Mouse (Mus musculus): ENCODE measurements around the gene Mesd. TPM values are rescaled to one million over a fixed set of nuclear protein-coding genes. Genes with fewer than 3 reads are reported as not detected.
A peak's percentile ranks its signal among the peaks of the same experiment; 100 is the strongest.

The Mesd gene
- polyA plus RNA-seq (2015; fragmentation: Nextera tagmentation; extraction: Ambion mirVana) = 113 and 122 TPM in 2 replicates

DNA sequence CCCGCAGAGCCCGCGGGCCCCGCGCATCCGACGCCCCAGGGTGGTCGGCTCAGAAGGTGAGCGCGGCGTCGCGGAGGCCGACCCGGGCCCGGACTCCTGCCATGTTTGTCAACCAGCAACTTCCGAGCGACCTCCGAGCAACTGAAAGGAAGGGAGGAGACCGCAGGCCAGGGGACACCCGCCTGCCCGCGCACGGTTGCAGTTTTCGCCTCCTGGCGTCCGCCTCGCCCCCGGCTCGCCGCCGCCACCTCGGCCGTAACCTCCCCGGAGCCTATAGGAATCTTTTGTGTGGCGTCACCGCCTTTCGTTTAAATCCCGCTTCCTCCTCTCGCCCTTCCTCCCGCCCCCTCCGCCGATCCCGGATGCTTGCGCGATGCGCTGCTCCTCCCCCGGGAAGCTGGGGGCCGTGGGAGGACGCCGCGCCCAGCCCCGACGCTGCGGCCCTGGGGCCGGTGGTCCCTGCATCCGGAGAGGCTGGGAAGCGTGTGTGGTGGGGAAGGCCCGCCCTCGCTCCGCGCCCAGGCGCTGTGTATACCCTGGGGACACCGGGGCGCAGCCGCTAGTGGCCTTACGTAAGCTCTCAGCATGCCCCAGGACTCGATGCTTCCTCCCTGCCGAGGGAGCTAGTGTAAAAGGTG, at the start of gene Mesd, which contains the start of gene Tlnrd1:
Gene Mesd, plus strand, starts transcription at position 446 of the 638 bp plus-strand sequence.
Gene Tlnrd1, minus strand, starts transcription at position 285 of the 638 bp plus-strand sequence.
- no peaks in the 10 kb centered on the region for H3K27me3 ChIP-seq
- H3K9me3 ChIP-seq = no peaks in the 10 kb centered on the region
- WGBS = under 1% methylated on average over 67 of the region's 69 CpGs
- peaks cover 7% of the 10 kb centered on the region for H3K36me3 ChIP-seq
- peak; percentile 87 for ATAC-seq (ENCODE audit: insufficient number of reproducible peaks, insufficient read depth, low FRiP score, low TSS enrichment, low read depth)
- H3K4me3 ChIP-seq = peak within 1 kb of the TSS; percentile 91
- H3K4me2 ChIP-seq = peak within 1 kb of the TSS; percentile 93
- H3K9ac ChIP-seq = peak within 1 kb of the TSS; percentile 92
- peak within 1 kb of the TSS; percentile 95 for H3K27ac ChIP-seq
- peaks cover 46% of the 10 kb centered on the region for H3K4me1 ChIP-seq

DNA sequence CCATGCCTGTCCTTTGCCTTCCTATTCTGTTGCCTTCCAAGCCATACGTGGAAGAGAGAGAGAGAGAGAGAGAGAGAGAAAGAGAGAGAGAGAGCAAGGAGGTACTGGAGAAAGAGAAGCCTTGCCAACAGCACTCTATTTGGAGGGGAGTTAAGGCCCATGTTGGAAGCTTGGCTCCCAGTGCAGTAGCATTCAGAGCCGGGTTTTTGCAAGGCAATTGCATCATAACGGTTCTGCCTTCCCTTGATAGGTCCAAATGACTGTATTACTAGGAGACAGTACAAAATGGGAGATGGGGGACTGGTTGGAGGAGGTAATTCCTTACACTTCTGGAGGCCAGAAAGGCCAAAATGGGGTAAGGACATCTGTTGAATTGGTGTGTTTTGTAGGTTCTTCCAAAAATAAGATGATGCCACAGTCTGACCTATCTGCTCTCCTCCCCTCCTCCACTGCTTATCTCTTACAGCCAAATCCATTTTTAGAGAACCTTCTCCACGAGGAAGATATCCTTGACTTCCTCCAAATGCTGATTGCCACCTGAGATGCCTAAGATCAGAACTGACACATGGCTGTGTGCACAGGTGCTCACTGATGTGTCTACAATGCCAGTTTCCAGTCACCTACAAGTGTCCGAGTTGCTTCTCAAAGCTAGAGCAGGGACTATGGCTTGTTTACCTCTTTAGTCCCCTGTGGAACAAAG, 45.6 kb upstream of the Mesd start:
- H3K4me2 ChIP-seq = no peak overlapping the region
- no peak overlapping the region for H3K9ac ChIP-seq
- no peak for ATAC-seq (ENCODE audit: insufficient number of reproducible peaks, insufficient read depth, low FRiP score, low TSS enrichment, low read depth)
- H3K27ac ChIP-seq = no peak overlapping the region
- H3K4me1 ChIP-seq = peaks cover 3% of the 10 kb centered on the region; the same call in 1 of the 2 replicates
- 77% methylated on average over 5 of the region's 5 CpGs for WGBS
- H3K36me3 ChIP-seq = no peaks in the 10 kb centered on the region
- no peaks in the 10 kb centered on the region for H3K9me3 ChIP-seq
- H3K4me3 ChIP-seq = no peak overlapping the region
- no peaks in the 10 kb centered on the region for H3K27me3 ChIP-seq

DNA sequence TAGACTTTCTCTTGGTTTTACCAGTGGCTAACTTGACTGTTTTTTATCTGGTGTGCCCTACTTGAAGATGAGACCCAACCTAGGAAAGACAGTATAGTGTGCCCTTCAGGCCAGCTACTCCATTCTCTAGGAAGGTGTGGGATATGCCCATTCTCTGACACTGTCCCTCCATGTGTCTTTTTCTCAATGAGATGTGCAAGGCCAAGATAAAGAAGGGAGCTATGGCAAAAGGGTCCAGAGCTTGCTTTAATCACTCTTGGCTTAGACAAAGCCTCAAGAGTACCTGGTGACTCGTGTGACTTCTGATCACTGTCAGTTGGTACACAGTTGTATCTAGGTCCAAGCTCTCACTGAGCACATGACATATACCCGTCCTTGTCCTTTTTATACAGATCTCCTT, 44.2 kb upstream of the Mesd start:
- 82% methylated on average over 2 of the region's 2 CpGs for WGBS

DNA sequence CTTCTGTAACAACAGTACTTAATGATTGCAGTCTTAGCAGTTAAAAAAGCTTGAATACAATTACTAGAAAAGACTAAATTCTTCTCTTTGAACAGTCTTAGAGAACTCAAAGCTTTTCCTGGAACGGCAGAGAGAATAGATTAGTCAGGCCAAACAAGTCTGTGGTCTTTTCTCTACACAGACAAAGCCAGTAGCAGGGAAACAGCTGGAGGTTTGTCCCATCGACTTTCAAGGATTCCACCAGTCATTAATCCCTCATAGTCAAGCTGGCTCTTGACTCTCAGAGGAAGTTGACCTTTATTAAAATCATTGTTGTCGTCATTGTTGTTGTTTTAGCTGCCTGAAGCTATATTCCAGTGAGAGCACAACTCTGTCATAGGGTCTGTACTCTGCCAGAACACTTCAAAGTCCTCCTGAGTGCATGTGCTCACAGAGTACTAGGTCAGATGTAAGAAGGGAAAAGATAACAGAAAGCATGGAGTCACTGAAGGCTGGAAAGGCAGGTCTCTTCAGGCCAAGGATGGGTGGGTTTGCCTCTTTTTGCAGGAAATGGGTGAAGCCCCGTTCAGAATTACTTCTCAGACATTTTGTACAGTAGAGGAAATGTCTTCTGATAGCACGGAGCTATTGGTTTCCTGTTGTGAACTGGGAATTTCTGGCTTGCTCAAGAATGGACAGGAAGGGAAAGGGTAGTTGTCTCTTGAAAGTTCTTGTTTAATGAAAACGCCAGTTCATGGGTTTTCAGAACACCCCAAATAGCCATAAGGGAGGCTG, 41.6 kb upstream of the Mesd start:
- Histone ChIP-seq H3K4me3 (no peak overlapping the region), H3K4me1 (peaks cover 20% of the 10 kb centered on the region), H3K9me3 (no peaks in the 10 kb centered on the region), H3K9ac (no peak overlapping the region), H3K27me3 (no peaks in the 10 kb centered on the region), H3K27ac (no peak overlapping the region), H3K4me2 (no peak overlapping the region), H3K36me3 (no peaks in the 10 kb centered on the region)
- 57% methylated on average over 6 of the region's 6 CpGs for WGBS
- no peak for ATAC-seq (ENCODE audit: insufficient number of reproducible peaks, insufficient read depth, low FRiP score, low TSS enrichment, low read depth)

More for the DNA sequence above, 44.2 kb upstream of the Mesd start:
- Histone ChIP-seq H3K9me3 (no peaks in the 10 kb centered on the region), H3K4me2 (no peak overlapping the region), H3K9ac (no peak overlapping the region), H3K27me3 (no peaks in the 10 kb centered on the region), H3K27ac (no peak overlapping the region), H3K36me3 (no peaks in the 10 kb centered on the region), H3K4me3 (no peak overlapping the region), H3K4me1 (peaks cover 8% of the 10 kb centered on the region)
- ATAC-seq (ENCODE audit: insufficient number of reproducible peaks, insufficient read depth, low FRiP score, low TSS enrichment, low read depth) = no peak

DNA sequence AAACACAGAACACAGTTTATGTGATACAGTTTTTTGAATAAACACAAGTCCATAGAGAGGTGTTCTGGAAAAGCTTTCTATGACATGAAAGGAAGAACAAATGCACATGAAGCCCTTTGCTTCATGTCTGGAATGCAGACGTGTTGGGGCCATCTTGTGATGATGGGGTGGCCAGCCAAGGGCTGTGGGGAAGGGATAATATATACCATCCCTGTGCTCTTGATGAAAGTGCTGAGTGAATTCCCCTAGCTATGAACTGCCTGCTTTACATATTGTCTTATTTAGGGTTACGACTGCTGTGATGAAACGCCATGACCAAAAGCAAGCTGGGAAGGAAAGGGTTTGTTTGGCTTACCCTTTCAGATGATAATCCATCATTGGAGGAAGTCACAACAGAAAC, 39.5 kb upstream of the Mesd start:
- Histone ChIP-seq H3K27ac (no peak overlapping the region), H3K4me2 (no peak overlapping the region), H3K27me3 (no peaks in the 10 kb centered on the region), H3K4me1 (peaks cover 20% of the 10 kb centered on the region), H3K36me3 (no peaks in the 10 kb centered on the region), H3K4me3 (no peak overlapping the region), H3K9me3 (no peaks in the 10 kb centered on the region), H3K9ac (no peak overlapping the region)
- WGBS = 48% methylated on average over 3 of the region's 3 CpGs
- ATAC-seq (ENCODE audit: insufficient number of reproducible peaks, insufficient read depth, low FRiP score, low TSS enrichment, low read depth) = no peak

DNA sequence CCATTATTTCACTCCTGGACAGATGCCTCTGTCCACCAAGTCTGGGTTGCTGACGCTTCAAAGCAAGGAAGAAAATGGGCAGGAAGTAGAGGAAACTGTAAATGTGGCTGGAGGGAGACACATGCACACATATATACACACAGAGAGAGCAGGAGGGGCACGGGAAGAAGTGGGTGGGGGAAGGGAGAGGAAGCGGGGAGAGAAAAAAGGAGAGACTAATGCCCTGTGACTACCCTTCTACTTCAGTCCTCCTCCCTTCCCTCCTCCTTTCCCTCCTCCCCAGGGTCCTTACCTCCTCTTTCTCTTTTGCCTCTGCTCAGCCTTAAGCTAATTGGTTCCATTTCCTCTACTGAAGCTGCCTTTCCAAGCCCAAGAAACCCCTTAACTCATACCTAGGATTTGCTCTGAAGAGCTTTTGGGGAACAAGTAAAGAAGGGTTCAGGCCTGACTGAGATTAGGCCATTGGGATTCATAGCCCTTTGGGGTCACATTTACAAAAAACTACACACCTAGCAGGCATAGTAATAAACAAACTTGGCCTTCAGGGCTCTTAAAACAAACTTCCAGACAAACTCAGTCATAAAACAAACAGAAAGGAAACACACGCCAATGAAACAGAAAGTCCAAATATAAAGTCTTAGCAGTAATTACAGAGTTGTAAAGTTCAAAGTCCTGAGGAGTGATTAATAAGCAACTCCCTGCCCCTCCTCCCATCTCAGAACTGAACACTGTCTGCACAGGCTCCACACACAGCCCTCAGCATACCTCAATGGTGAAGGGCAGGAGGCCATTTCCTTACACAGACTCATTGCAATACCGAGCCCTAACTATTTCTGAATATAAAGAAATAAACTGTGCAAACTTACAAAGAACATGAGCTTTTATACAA, 36.8 kb upstream of the Mesd start:
- WGBS = 43% methylated on average over 5 of the region's 5 CpGs
- Histone ChIP-seq H3K9ac (no peak overlapping the region), H3K27me3 (no peaks in the 10 kb centered on the region), H3K4me2 (no peak overlapping the region), H3K4me1 (peaks cover 26% of the 10 kb centered on the region), H3K36me3 (no peaks in the 10 kb centered on the region), H3K4me3 (no peak overlapping the region), H3K27ac (peak overlapping the region; percentile 49), H3K9me3 (no peaks in the 10 kb centered on the region)
- ATAC-seq (ENCODE audit: insufficient number of reproducible peaks, insufficient read depth, low FRiP score, low TSS enrichment, low read depth) = no peak

DNA sequence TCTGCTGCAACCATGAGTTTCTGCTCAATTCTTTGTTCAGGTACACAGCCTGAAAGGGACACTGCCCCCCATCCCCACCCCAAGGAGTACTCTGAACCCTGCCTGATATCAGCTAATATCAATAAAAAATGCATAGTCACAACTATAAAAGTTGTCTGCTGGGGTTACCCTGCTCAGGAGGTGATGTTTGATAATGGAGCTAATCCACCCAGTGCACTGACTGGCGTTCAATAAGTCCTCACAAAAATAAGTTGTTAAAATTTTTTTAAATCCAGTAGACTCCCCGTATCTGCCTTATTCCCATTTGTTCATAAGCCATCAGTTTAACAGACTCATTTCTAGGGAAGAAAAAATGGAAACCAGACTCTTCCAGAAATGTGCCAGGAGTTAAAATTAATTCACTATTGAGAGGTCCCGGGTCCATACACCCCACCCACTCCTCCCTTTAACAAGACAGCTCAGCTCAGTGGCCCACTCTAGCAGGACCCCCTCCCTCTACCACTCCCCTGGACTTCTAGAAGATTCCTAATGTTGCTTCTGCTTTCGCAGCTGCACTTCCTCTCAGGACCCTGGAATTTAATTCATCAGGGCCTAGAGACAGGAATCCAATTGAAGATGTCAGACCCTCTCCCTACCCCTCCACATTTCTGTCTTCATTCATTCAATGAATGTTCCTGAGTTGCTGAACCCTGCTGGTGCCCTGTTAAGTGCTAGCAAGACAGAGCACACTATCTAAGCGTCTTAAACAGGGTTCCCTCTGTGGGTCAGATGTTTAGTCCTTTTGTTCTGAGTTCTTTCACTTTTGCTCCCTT, 32.5 kb upstream of the Mesd start:
- WGBS = 44% methylated on average over 5 of the region's 5 CpGs
- Histone ChIP-seq H3K4me1 (peaks cover 22% of the 10 kb centered on the region), H3K27me3 (no peaks in the 10 kb centered on the region), H3K9me3 (no peaks in the 10 kb centered on the region), H3K27ac (no peak overlapping the region), H3K9ac (no peak overlapping the region), H3K36me3 (no peaks in the 10 kb centered on the region), H3K4me3 (no peak overlapping the region), H3K4me2 (no peak overlapping the region)
- ATAC-seq (ENCODE audit: insufficient number of reproducible peaks, insufficient read depth, low FRiP score, low TSS enrichment, low read depth) = no peak

DNA sequence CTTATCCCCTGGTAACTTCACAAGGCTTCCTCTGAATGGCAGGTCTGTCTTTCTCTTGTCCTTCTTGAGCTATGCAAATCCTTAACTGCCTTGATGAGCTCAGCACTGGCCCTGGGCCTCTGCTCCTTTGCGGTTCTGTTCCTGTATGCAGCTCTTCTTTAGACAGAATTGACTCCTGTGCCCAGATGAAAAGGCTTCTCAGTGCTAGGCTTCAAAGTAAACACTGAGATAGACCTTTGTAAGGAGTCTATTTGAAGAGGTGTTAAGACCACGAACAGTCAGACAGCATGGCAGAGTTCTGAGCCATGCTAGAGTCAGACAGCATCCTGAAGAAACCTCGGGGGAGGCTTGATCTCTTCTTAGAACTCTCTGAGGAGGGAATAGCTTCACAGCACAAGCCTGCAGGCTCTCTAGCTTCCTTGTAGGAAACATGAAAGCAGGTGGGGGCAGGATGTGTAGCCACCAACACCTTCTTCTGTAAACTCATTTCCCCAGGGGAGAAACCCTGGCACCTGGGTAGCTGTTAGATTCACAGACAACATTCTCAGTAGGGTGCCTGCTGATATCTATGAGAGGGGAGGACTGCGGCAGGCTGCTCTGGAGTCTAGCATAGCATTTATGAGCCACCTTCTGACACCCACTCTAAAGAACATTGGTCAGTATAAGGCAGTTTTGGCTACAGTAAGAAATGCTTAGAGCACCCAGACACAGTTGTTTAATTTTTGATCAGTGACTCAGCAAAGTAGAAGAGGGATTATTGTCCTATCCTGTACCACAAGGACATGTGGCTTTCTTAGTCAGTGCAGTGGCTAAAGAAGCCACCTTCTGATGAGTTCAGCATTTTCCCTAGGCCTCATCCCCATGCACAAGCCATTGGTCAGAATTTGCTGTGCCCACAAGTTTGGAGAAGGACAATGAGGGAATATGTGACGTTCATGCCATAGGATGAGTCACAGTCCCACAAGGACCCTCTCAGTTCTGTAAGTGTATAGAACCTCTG, 31.6 kb upstream of the Mesd start:
- H3K4me2 ChIP-seq = no peak overlapping the region
- 45% methylated on average over 5 of the region's 5 CpGs for WGBS
- ATAC-seq (ENCODE audit: insufficient number of reproducible peaks, insufficient read depth, low FRiP score, low TSS enrichment, low read depth) = no peak
- H3K36me3 ChIP-seq = no peaks in the 10 kb centered on the region
- peaks cover 14% of the 10 kb centered on the region for H3K4me1 ChIP-seq
- no peak overlapping the region; the same call in 1 of the 2 replicates for H3K27ac ChIP-seq
- no peak overlapping the region for H3K4me3 ChIP-seq
- no peaks in the 10 kb centered on the region for H3K9me3 ChIP-seq
- H3K27me3 ChIP-seq = no peaks in the 10 kb centered on the region
- H3K9ac ChIP-seq = no peak overlapping the region

DNA sequence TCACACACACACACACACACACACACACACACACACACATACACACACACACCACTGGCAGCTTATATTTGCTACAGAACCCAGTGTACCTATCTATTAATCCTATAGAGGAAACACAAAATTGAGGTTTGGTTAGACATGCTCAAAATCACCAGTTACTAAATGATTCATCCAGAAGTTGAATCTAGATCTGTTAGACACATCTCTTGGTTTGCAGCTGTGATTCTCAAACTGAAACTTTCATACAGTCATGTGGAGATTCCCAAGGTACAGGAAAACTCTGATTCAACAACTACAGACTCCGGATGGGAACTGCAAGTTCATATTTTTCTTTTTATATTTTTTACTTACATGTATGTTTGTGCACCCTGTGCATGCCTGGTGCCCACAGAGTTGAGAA, 29.1 kb upstream of the Mesd start:
- H3K4me3 ChIP-seq = no peak overlapping the region
- peaks cover 19% of the 10 kb centered on the region for H3K4me1 ChIP-seq
- no peaks in the 10 kb centered on the region for H3K9me3 ChIP-seq
- no peak for ATAC-seq (ENCODE audit: insufficient number of reproducible peaks, insufficient read depth, low FRiP score, low TSS enrichment, low read depth)
- no peaks in the 10 kb centered on the region for H3K36me3 ChIP-seq
- H3K27ac ChIP-seq = no peak overlapping the region
- no peak overlapping the region for H3K4me2 ChIP-seq
- WGBS = 93% methylated on average over 1 of the region's 1 CpGs
- H3K27me3 ChIP-seq = no peaks in the 10 kb centered on the region
- H3K9ac ChIP-seq = no peak overlapping the region
